Mouse (Mus musculus) brain, embryonic 14.5 days (tissue): Measurements from ENCODE around the gene Canx. TPM values are rescaled to one million over a fixed set of nuclear protein-coding genes. Genes with fewer than 3 reads are reported as not detected.
"Not testable (repeated sequence)": the region's sequence is repeated elsewhere in the genome, so short reads cannot be mapped to it uniquely, and the experiment has no call there.

Experiments used
- DNase-seq: peaks from one replicate; pipeline ENCODE4 v3.0.0-alpha.2; 2011; ENCODE audit warnings: low read depth
- CTCF ChIP-seq: fragments of 200-500 bp; IDR thresholded peaks from 2 replicates; pipeline ENCODE4 v1.5.1; 2012; ENCODE audit warnings: inconsistent platforms, mild to moderate bottlenecking, moderate library complexity, borderline replicate concordance; ENCODE audit not compliant: insufficient read depth, insufficient read length; ENCODE audit errors: extremely low read depth
- POLR2A ChIP-seq: fragments of 200-500 bp; IDR thresholded peaks from 2 replicates; pipeline ENCODE4 v1.6.1; 2012; ENCODE audit warnings: mild to moderate bottlenecking, inconsistent platforms, borderline replicate concordance; ENCODE audit not compliant: poor library complexity, insufficient read depth, insufficient read length, severe bottlenecking; ENCODE audit errors: extremely low read depth
- polyA plus RNA-seq: library from polyadenylated mRNA; depleted of rRNA; stranded (reverse); fragments of >200 nt; gene quantifications from 2 replicates; pipeline ENCODE4 v1.2.3, GENCODE M21; 2012

Gene Canx
- polyA plus RNA-seq, 1 experiment, result 173 TPM

DNA sequence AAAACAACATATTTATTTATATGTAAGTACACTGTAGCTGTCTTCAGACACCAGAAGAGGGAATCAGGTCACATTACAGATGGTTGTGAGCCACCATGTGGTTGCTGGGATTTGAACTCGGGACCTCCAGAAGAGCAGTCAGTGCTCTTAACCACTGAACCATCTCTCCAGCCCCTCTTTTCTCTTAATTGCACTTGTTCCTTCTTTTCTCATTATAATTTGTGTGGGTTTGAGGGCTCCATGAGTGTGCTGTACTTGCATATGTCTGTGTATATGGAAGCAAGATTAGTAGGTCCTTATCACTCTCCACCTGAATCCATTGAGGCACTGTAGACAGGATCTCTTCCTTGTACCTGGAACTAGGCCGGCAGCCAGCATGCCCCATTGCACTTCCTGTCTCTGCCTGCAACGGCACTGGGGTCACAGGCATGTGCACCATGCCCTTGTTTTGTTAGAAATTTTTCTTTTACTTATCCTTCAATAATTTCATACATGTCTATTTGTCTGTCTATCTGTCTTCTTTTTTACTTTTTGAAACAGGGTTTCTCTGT lies 2.7 kb upstream of the Canx start:
- no peak for DNase-seq
- TF ChIP-seq POLR2A (no peak), CTCF (no peak)

DNA sequence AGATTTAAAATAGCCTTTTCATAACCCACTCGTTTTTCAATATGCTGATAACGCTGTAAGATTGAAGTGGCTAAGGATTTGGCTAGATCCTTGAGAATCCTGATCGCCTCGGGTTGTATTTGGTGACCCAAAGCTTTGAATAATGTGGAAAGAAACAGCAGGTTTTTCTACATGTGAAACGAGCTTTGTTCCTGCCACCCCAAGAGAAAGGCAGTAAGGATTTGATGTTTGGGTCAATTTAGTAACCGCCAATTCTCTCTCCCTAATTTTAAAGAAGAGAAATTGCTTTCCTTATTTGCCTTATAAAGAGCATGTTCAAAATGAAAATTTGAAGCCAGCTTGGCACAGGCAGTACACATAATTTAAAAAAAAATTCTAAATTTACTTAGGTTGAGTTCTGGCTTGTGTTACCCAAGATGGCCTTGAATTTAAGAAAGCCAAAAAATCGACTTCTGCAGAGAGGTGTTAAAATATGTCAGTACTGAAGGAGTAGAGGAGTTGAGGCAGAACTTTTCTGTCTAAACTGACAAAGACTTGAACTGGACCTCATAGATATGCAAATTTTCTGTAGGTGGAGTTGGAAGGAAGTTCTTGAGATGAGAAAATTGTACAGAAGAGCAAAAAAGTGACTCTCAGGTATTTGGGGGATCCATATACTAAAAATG lies 961 bp upstream of the Canx start:
- no peak for DNase-seq
- TF ChIP-seq CTCF (no peak), POLR2A (no peak)

DNA sequence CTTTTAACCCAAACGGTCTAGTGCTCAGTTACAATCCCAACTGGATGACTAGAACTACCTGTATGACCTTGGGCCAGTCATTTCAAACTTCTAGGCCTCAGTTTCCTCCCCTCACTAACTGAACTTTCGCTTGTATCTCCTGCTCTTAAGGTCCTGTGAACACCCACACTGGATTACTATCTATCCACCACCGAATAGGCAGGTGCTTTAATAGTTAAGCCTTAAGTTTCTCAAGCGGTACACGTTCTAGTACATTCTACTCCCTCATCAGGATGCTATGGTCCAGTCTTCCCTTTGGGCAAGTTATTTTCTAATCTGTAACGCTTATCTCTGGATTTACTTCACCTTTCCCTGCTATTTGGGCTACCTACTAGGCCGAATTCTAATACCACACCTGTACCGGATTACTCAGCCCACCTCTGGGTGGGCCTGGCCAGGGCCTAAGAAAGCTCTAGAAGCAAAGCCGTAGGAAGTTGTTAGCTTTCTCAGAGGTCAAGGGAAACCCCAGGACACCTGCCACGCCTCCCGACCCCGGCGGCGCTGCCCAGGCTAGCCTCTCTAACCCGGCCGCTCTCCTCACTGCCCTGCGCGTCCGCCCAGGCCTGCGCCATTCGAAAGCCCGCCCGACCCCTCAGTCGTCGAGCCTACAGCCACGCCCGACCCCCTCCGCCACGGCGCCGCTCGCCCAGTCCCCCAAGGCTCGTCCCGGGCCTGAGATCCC lies 562 bp downstream of the Canx start:
- DNase-seq, result no peak
- TF ChIP-seq CTCF, result no peak
- no peak for TF ChIP-seq POLR2A

DNA sequence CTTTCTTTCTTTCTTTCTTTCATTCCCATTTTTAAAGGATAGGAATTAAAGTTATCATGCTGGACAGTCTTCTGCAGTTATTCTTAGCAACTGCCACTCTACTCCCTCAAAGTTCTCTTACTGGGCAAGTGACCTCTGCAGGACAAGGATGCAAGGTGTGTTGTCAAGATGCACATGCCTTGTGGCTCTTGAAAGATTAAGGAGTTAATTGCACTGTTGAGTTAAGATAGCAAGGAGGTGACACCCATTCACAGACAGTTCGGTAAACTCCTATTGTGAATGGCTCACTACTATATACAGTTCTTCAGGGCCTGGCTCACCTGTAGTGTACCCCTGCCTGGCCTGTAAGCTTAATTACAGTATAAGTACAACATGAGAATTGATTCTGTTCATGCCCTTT lies 1.6 kb downstream of the Canx start:
- no peak for TF ChIP-seq POLR2A
- no peak for TF ChIP-seq CTCF
- no peak for DNase-seq

DNA sequence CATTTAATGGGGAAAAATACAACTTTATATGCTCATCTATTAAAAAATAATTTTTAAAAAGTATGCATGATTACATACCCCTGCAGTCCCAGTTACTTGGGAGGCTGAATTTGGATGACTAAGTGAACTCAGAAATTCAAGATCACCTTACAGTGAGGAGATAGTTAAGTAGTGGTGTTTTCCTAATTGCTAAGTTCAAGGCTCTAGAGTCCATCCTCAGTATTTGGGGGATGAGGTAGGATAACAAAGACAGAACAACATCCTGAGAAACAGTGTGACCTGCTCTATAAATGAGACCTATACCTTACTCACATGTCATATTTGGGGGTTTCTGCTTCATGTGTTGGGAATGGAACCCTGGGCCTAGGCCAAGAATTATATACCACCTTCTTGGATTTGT lies 3.1 kb downstream of the Canx start:
- no peak for DNase-seq
- TF ChIP-seq CTCF (no peak), POLR2A (no peak)

DNA sequence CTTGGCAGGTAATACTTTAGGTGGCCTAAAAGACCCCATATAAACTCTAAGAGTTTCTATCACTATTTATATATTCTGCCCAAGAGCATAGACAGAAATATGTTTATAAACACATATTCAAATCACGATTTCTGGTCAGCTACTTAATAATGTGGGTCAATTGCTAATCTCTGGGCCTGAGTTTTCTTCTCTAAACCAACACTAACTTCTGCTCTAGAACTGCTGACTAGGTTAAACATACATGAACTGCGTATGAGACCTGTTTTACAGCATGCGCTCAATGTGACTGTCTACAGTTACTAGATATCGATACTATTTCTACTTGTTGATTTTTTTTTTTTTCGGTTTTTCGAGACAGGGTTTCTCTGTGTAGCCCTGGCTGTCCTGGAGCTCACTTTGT lies 4.2 kb downstream of the Canx start:
- no peak for DNase-seq
- no peak for TF ChIP-seq CTCF
- no peak for TF ChIP-seq POLR2A

DNA sequence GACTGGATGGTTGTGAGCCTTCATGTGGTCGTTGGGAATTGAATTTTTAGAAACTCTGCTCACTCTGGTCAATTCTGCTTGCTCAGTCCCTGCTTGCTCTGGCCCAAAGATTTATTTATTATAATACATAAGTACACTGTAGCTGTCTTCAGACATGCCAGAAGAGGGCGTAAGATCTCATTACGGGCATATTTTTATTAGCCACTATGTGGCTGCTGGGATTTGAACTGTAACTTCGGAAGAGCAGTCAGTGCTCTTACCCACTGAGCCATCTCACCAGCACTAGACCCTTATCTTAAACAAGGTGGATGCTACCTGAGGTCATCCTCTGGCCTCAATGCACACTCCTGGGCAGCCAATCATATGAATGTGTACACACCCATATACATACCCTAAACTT lies 6.1 kb downstream of the Canx start:
- not testable (repeated sequence) for DNase-seq

DNA sequence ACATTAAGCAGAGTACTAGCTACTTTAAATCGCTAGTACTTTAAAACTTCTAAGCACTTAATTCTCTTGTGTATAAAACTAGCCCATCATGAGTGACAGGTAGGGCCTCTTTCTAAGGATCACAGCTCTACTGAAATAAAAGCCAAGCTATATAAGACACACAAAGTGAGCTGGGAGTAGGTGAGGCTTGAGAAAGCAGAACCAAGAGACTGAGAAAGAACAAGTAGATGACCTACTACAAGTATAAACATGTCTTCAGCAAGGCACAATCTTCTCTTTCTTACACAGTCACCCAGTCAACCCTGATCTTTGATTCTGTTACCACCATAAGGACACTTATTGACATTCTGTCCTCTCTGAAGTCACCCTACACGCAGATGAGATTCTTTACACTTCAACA lies 12.7 kb downstream of the Canx start:
- TF ChIP-seq POLR2A (no peak), CTCF (no peak)
- no peak for DNase-seq

DNA sequence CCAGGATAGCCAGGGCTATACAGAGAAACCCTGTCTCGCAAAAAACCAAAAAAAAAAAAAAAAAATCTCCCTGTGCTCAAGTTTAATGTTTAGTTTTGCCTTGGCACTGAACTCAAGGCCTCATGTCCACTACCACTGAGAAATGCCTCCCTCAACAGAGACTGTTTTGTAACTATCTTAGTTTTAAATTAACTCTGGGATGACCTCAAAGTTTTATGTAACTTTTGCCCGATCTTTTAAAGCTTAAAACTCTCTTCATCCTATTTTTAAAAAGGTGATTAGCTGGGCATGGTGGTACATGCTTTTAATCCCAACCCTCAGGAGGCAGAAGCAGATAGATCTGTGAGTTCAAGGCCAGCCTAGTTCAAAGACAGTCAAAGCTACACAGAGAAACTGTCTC lies 22.1 kb downstream of the Canx start:
- TF ChIP-seq POLR2A (no peak), CTCF (no peak)
- no peak for DNase-seq

DNA sequence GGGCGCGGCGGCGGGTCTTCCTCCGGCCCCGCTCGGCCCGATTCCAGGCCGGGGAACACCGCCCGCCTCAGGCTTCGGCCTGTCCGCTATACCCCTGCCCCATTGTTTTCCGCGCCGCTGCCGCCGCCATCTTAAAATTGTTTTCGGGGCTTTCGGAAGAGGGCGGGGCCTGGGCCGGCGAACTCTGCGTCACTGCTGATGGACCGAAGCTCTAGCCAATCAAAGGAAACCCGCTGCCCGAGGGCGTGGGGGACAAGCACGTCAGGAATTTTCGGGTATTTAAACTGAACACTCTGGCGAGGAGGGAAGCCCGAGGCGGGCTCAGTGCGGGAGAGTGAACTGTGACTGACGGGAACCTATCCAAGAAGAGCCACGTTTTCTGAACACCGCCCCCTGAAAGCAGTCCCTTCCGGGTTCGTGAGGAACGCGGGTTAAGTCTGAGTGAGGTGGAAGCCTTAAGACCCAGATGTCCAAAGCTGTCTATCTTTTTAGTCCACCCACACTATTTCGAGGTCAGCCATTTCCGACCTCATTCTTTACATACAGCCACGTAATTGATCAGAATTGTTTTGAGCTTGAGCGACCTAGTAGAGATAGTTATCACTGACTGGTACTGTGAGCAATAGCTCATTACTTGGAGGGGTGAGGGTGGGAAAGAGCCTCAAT lies 33.1 kb downstream of the Canx start, which contains the start of gene Maml1:
Gene Maml1, minus strand, starts transcription at position 122 of the 666 bp plus-strand sequence.
- peak; percentile 99 for DNase-seq
- TF ChIP-seq POLR2A (peak; percentile 26; the same call in 1 of the 2 replicates), CTCF (no peak)

DNA sequence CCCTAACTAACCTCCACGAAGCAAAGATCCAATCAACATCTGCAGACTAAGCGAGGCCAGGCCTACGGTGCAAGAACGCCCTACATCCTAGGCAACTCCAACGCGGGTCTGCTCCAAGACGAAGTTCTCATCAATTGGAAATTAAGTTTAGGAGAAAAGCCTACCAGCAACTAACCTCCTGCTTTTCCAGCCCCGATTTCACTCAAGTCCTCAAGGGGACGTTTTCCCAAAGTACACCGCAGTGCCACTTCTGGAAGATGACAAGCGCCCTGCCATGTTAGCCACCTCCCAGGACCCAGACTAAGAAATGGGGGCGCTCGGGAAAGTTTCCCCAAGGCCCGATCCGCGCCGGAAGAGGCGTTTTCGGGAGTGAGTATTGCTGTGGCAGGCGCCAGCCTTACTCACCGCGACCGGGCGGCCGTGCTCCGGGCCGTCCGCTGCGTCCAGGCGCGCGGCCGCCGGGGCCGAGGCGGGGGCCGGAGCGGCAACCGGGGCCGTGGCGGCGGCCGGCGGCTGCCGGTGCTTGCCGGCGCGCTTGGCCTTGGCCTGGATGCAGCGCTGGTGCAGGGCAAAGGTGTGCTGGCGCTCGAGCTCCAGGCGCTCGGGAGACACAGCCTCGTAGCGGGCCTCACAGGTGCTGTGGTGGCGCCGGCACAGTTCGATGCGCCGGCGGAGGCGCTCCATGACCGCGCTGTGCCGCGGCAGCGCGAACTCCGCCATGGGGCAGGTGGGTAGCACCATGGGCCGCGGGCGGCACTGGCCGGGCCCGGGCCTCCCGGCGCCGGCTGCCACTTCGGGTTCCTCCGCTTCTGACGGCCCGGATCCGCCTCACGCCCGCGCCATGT lies 33.9 kb downstream of the Canx start:
- TF ChIP-seq CTCF (no peak), POLR2A (no peak)
- peak; percentile 67 for DNase-seq
